Mouse (Mus musculus) adrenal gland, adult 8-10 months (tissue): ENCODE measurements around the gene Sema3c. TPM values are rescaled to one million over a fixed set of nuclear protein-coding genes. Genes with fewer than 3 reads are reported as not detected.
A peak's percentile ranks its signal among the peaks of the same experiment; 100 is the strongest.
"Not testable (repeated sequence)": the region's sequence is repeated elsewhere in the genome, so short reads cannot be mapped to it uniquely, and the experiment has no call there.

Experiments used
- DNase-seq: peaks from one replicate; pipeline ENCODE4 v3.0.0; 2022
- total RNA-seq, 4 experiments: library from RNA; stranded (reverse); gene quantifications; 2 replicates each; pipeline ENCODE4 v1.2.4; 2022

The Sema3c gene
- 10 to 100 TPM in 2 of 4 experiments, 1 to 10 TPM in 2; 5.0 to 12.5 (median 9.1) TPM for total RNA-seq

- no peak for DNase-seq
These were observed at the start of gene Sema3c for GRCm38 (mm10) chr5:17573694-17574380. Sema3c (plus strand) TSS chr5:17574281.

GRCm38 (mm10) chr5:17531165-17531564, 42.9 kb upstream of the Sema3c start:
- DNase-seq, result not testable (repeated sequence)

- no peak for DNase-seq
These were observed 30.9 kb upstream of the Sema3c start for GRCm38 (mm10) chr5:17543141-17543540.

GRCm38 (mm10) chr5:17544904-17545449, 29.1 kb upstream of the Sema3c start:
- DNase-seq, result peak; percentile 28

- no peak for DNase-seq
These were observed 22.4 kb upstream of the Sema3c start for GRCm38 (mm10) chr5:17551693-17552092.

GRCm38 (mm10) chr5:17556073-17556473, 18.0 kb upstream of the Sema3c start:
- DNase-seq, result peak; percentile 50

GRCm38 (mm10) chr5:17556715-17557265, 17.3 kb upstream of the Sema3c start:
- DNase-seq, result no peak

- DNase-seq, result no peak
These were observed 2.5 kb upstream of the Sema3c start for GRCm38 (mm10) chr5:17571571-17571970.

- peak; percentile 49 for DNase-seq
These were observed 517 bp downstream of the Sema3c start for GRCm38 (mm10) chr5:17574413-17575182.

GRCm38 (mm10) chr5:17575183-17575495, 1.1 kb downstream of the Sema3c start:
- no peak for DNase-seq

GRCm38 (mm10) chr5:17576069-17576468, 2.0 kb downstream of the Sema3c start:
- peak; percentile 70 for DNase-seq

GRCm38 (mm10) chr5:17582047-17582515, 8.0 kb downstream of the Sema3c start:
- DNase-seq, result no peak

- no peak for DNase-seq
These were observed 10.3 kb downstream of the Sema3c start for GRCm38 (mm10) chr5:17584299-17584945.

GRCm38 (mm10) chr5:17586518-17587210, 12.6 kb downstream of the Sema3c start:
- no peak for DNase-seq

- no peak for DNase-seq
These were observed 17.8 kb downstream of the Sema3c start for GRCm38 (mm10) chr5:17591908-17592307.

- DNase-seq, result no peak
These were observed 27.6 kb downstream of the Sema3c start for GRCm38 (mm10) chr5:17601700-17602099.

GRCm38 (mm10) chr5:17620619-17621018, 46.5 kb downstream of the Sema3c start:
- no peak for DNase-seq

GRCm38 (mm10) chr5:17622564-17622963, 48.5 kb downstream of the Sema3c start:
- DNase-seq, result no peak

- DNase-seq, result no peak
These were observed 54.5 kb downstream of the Sema3c start for GRCm38 (mm10) chr5:17628606-17629005.

GRCm38 (mm10) chr5:17629599-17629998, 55.5 kb downstream of the Sema3c start:
- DNase-seq, result no peak

- DNase-seq, result no peak
These were observed 65.4 kb downstream of the Sema3c start for GRCm38 (mm10) chr5:17639519-17639918.

GRCm38 (mm10) chr5:17647643-17648226, 73.7 kb downstream of the Sema3c start:
- DNase-seq, result no peak
